Comparison of ENCODE assay signal across 19 mouse cellular contexts in genomic region chr11:52275366-52275765, GRCm38 (mm10). TPM values are rescaled to one million over a fixed set of nuclear protein-coding genes. Genes with fewer than 3 reads are reported as not detected.
DNase-seq lines count a peak whose midpoint lies in the region; ATAC-seq and TF ChIP-seq lines count a peak whose summit lies in the region.
"Had no signal": no experiment of that assay in that cellular context is flagged by ENCODE, and none has a peak within 500 bp of the region (broad histone marks: within the 10 kb centered on the region; RNA-seq: fewer than 3 reads in every experiment).

No protein-coding gene starts in this region.

- WGBS in midbrain, embryonic 10.5 days: 87% methylated on average over 8 of the region's 8 CpGs
- 85% methylated on average over 8 of the region's 8 CpGs for WGBS in midbrain, embryonic 16.5 days
- 70% methylated on average over 8 of the region's 8 CpGs for WGBS in olfactory bulb, adult 2 months
- WGBS in intestine, postnatal 0 days: 82% methylated on average over 8 of the region's 8 CpGs

- H3K4me2 ChIP-seq in midbrain, embryonic 16.5 days (ENCODE audit: low read length): no peak overlapping the region
- H3K4me2 ChIP-seq in intestine, postnatal 0 days (replicated peaks; ENCODE audit: low read depth): no peak overlapping the region
- H3K4me2 ChIP-seq: forebrain, embryonic 15.5 days; hindbrain, embryonic 14.5 days; limb, embryonic 12.5 days; neural tube, embryonic 12.5 days had no signal

- TF ChIP-seq POLR2A in olfactory bulb, adult 2 months (IDR thresholded peaks at IDR 0.05; ENCODE audit: insufficient read depth, low read depth, low read length): no peak

- DNase-seq in midbrain, embryonic 10.5 days (ENCODE audit: low spot score): no peak
- peak; percentile 82 for DNase-seq in thymus, postnatal 4 days
- DNase-seq in liver: no peak
- DNase-seq: B cell, adult 2 months; cerebellum, adult 11 months; cerebellum, postnatal 36 days; heart, postnatal 14 days; kidney, adult 11 months; kidney, postnatal 14 days had no signal

- H3K27me3 ChIP-seq in midbrain, embryonic 10.5 days (ENCODE audit: low read depth, poor library complexity, severe bottlenecking): peaks cover 3% of the 10 kb centered on the region; the same call in 1 of the 2 replicates
- H3K27me3 ChIP-seq in midbrain, embryonic 16.5 days (ENCODE audit: control insufficient read depth, insufficient read depth, low read depth, low read length): no peaks in the 10 kb centered on the region
- H3K27me3 ChIP-seq in intestine, postnatal 0 days (replicated peaks; ENCODE audit: control insufficient read depth, insufficient read depth, low read length): no peaks in the 10 kb centered on the region
- H3K27me3 ChIP-seq: forebrain, embryonic 15.5 days; limb, embryonic 12.5 days; neural tube, embryonic 12.5 days had no signal

- no peaks in the 10 kb centered on the region for H3K9me3 ChIP-seq in midbrain, embryonic 10.5 days (replicated peaks)
- H3K9me3 ChIP-seq in midbrain, embryonic 16.5 days (replicated peaks; ENCODE audit: control insufficient read depth, low read length, poor library complexity, severe bottlenecking): no peaks in the 10 kb centered on the region
- no peaks in the 10 kb centered on the region for H3K9me3 ChIP-seq in intestine, postnatal 0 days (ENCODE audit: control insufficient read depth)
- H3K9me3 ChIP-seq: forebrain, embryonic 15.5 days; limb, embryonic 12.5 days; neural tube, embryonic 12.5 days had no signal

- TF ChIP-seq CTCF in olfactory bulb, adult 2 months (IDR thresholded peaks at IDR 0.05; ENCODE audit: insufficient read depth, low read depth, low read length): no peak
- no peak for TF ChIP-seq CTCF in intestine, postnatal 0 days (IDR thresholded peaks at IDR 0.05; ENCODE audit: low read depth)

- H3K36me3 ChIP-seq in midbrain, embryonic 10.5 days: peaks cover 19% of the 10 kb centered on the region
- no peaks in the 10 kb centered on the region for H3K36me3 ChIP-seq in midbrain, embryonic 16.5 days (ENCODE audit: control insufficient read depth, insufficient read depth, low read length)
- H3K36me3 ChIP-seq in intestine, postnatal 0 days (ENCODE audit: control insufficient read depth, insufficient read depth): no peaks in the 10 kb centered on the region
- H3K36me3 ChIP-seq: forebrain, embryonic 15.5 days; neural tube, embryonic 12.5 days had no signal

- 0 out of 2 replicates have a peak overlapping the region, but pooled peaks have one; percentile 23 for H3K27ac ChIP-seq in midbrain, embryonic 10.5 days (replicated peaks)
- no peak overlapping the region for H3K27ac ChIP-seq in midbrain, embryonic 16.5 days (ENCODE audit: low read length)
- H3K27ac ChIP-seq in olfactory bulb, adult 2 months (ENCODE audit: insufficient read depth, low read depth, low read length): peak overlapping the region; percentile 94
- no peak overlapping the region for H3K27ac ChIP-seq in intestine, postnatal 0 days (ENCODE audit: low read depth, low read length)
- H3K27ac ChIP-seq: forebrain, embryonic 15.5 days; hindbrain, embryonic 14.5 days; limb, embryonic 12.5 days; liver, embryonic 14.5 days; neural tube, embryonic 12.5 days had no signal

- H3K4me1 ChIP-seq in midbrain, embryonic 10.5 days: peaks cover 15% of the 10 kb centered on the region; the same call in 1 of the 2 replicates
- H3K4me1 ChIP-seq in midbrain, embryonic 16.5 days (ENCODE audit: control insufficient read depth, insufficient read depth, low read length): no peaks in the 10 kb centered on the region
- H3K4me1 ChIP-seq in olfactory bulb, adult 2 months (ENCODE audit: control insufficient read depth, insufficient read depth, low read length): peaks cover 56% of the 10 kb centered on the region
- H3K4me1 ChIP-seq in intestine, postnatal 0 days (replicated peaks; ENCODE audit: control insufficient read depth, insufficient read depth, low read length): no peaks in the 10 kb centered on the region
- H3K4me1 ChIP-seq: forebrain, embryonic 15.5 days had no signal

- no peak overlapping the region for H3K9ac ChIP-seq in midbrain, embryonic 16.5 days (ENCODE audit: low read depth, low read length)
- H3K9ac ChIP-seq in intestine, postnatal 0 days (ENCODE audit: low read depth, low read length): no peak overlapping the region
- H3K9ac ChIP-seq: forebrain, embryonic 15.5 days; hindbrain, embryonic 14.5 days; liver, embryonic 14.5 days; neural tube, embryonic 12.5 days had no signal

- no peak for ATAC-seq in midbrain, embryonic 16.5 days
- peak; percentile 76 for ATAC-seq in activated CD4-positive, CD25-positive, alpha-beta regulatory T cell, adult 4 months
- ATAC-seq in intestine, postnatal 0 days: no peak
- ATAC-seq: forebrain, embryonic 15.5 days; lung, postnatal 0 days had no signal

- H3K4me3 ChIP-seq in midbrain, embryonic 10.5 days: no peak overlapping the region
- no peak overlapping the region for H3K4me3 ChIP-seq in midbrain, embryonic 16.5 days (ENCODE audit: low read depth, low read length)
- H3K4me3 ChIP-seq in olfactory bulb, adult 2 months (ENCODE audit: insufficient read depth, low read depth, low read length): no peak overlapping the region
- H3K4me3 ChIP-seq in intestine, postnatal 0 days (ENCODE audit: low read depth, low read length): no peak overlapping the region
- H3K4me3 ChIP-seq: forebrain, embryonic 15.5 days; limb, embryonic 12.5 days; neural tube, embryonic 12.5 days had no signal

RNA-seq across cellular contexts. Expression of gene Tcf7, which starts 7.4 kb away (rescaled TPM):
- 8.0 and 10.6 TPM in 2 replicates for polyA plus RNA-seq in midbrain, embryonic 10.5 days (2016; fragmentation: Nextera tagmentation; extraction: Ambion mirVana)
- 2.3 and 3.2 TPM in 2 replicates for polyA plus RNA-seq in midbrain, embryonic 16.5 days (2015; fragmentation: Nextera tagmentation; extraction: Ambion mirVana)
- 100 to 1,000 TPM; 227 to 315 TPM for polyA plus RNA-seq in activated CD4-positive, CD25-positive, alpha-beta regulatory T cell, adult 4 months (2017; shearing (Covaris generic))
- polyA plus RNA-seq in olfactory bulb, adult 2 months (2012; ENCODE audit: insufficient read depth, insufficient read length, low replicate concordance, missing spikeins): 377 and 809 TPM in 2 replicates
- 3.3 TPM in 2 replicates for polyA plus RNA-seq in intestine, postnatal 0 days (2015; fragmentation: Nextera tagmentation; extraction: Ambion mirVana)

RNA-seq across cellular contexts. Expression of gene Skp1a, which starts 43.6 kb away (rescaled TPM):
- 916 and 943 TPM in 2 replicates for polyA plus RNA-seq in midbrain, embryonic 10.5 days (2016; fragmentation: Nextera tagmentation; extraction: Ambion mirVana)
- 1,072 and 1,120 TPM in 2 replicates for polyA plus RNA-seq in midbrain, embryonic 16.5 days (2015; fragmentation: Nextera tagmentation; extraction: Ambion mirVana)
- polyA plus RNA-seq in activated CD4-positive, CD25-positive, alpha-beta regulatory T cell, adult 4 months (2017; shearing (Covaris generic)): 100 to 1,000 TPM; 281 to 307 TPM
- 531 TPM in 1 of 2 replicates, not detected in the other for polyA plus RNA-seq in olfactory bulb, adult 2 months (2012; ENCODE audit: insufficient read depth, insufficient read length, low replicate concordance, missing spikeins)
- polyA plus RNA-seq in intestine, postnatal 0 days (2015; fragmentation: Nextera tagmentation; extraction: Ambion mirVana): 605 and 624 TPM in 2 replicates

Comparison
In these comparisons a context has a peak if more than half of its experiments do, and no peak if none do; other contexts are left out.
1. H3K27ac ChIP-seq: peak in midbrain, embryonic 10.5 days (single experiment) and olfactory bulb, adult 2 months (single experiment); none in midbrain, embryonic 16.5 days (single experiment) and intestine, postnatal 0 days (single experiment).
2. RNA of gene Tcf7, which starts 7.4 kb away (polyA plus RNA-seq): 377 to 809 TPM in olfactory bulb, adult 2 months and 227 to 315 TPM in activated CD4-positive, CD25-positive, alpha-beta regulatory T cell, adult 4 months; 8.0 to 10.6 TPM in midbrain, embryonic 10.5 days, 3.3 TPM in intestine, postnatal 0 days and 2.3 to 3.2 TPM in midbrain, embryonic 16.5 days; every median in the first group is over 10 times any median in the second.